Mouse (Mus musculus) testis, adult 10 weeks (tissue): ENCODE data around the gene Zfp667. TPM values are rescaled to one million over a fixed set of nuclear protein-coding genes. Genes with fewer than 3 reads are reported as not detected.

Experiments used
- polyA plus RNA-seq: library from polyadenylated mRNA; stranded (reverse); fragments of 350-450 nt; fragmentation: Illumina TruSeq; extraction: RNeasy Lipid Tissue Mini Kit (QIAGEN cat#74804); gene quantifications from one replicate; pipeline ENCODE4 v1.2.3, GENCODE M21; 2014; ENCODE audit warnings: low read depth, low replicate concordance

Zfp667 gene
- polyA plus RNA-seq = 19.8 TPM

GRCm38 (mm10) chr7:6285842-6286705, at the start of gene Zfp667:
Gene Zfp667, plus strand, starts transcription at chr7:6286579.

GRCm38 (mm10) chr7:6252410-6252809, 34.0 kb upstream of the Zfp667 start, which contains the start of gene Epp13:
Gene Epp13, plus strand, starts transcription at chr7:6252710.

GRCm38 (mm10) chr7:6331233-6331956, 45.0 kb downstream of the Zfp667 start, which contains the start of gene Zfp583:
Gene Zfp583, minus strand, starts transcription at chr7:6331285.

GRCm38 (mm10) chr7:6343501-6344071, 57.2 kb downstream of the Zfp667 start, which contains the start of gene Gm3854:
Gene Gm3854, plus strand, starts transcription at chr7:6343759.

Other genes starting within 250 kb of the Zfp667 start
- 7.5 TPM for gene Nlrp4c, start 241.4 kb upstream of the Zfp667 start, polyA plus RNA-seq
- gene Zfp787, start 130.6 kb upstream of the Zfp667 start, polyA plus RNA-seq = 6.3 TPM
- gene Zfp444, start 114.4 kb upstream of the Zfp667 start, polyA plus RNA-seq = 4.7 TPM
- gene Galp, start 89.5 kb upstream of the Zfp667 start, polyA plus RNA-seq = 0.39 TPM
- gene Zscan5b, start 64.3 kb upstream of the Zfp667 start, polyA plus RNA-seq = 0.80 TPM
- not detected for gene Epp13, start 33.9 kb upstream of the Zfp667 start, polyA plus RNA-seq
- 7.7 TPM for gene Zfp583, start 44.7 kb downstream of the Zfp667 start, polyA plus RNA-seq
- 3.0 TPM for gene Gm3854, start 57.2 kb downstream of the Zfp667 start, polyA plus RNA-seq
- gene Zfp78, start 76.7 kb downstream of the Zfp667 start, polyA plus RNA-seq = 18.0 TPM
- 9.9 TPM for gene Zfp28, start 96.7 kb downstream of the Zfp667 start, polyA plus RNA-seq
- gene Smim17, start 112.1 kb downstream of the Zfp667 start, polyA plus RNA-seq = 2.9 TPM
- 3.3 TPM for gene Gm20715, start 123.7 kb downstream of the Zfp667 start, polyA plus RNA-seq
- not detected for gene Olfr1344, start 152.1 kb downstream of the Zfp667 start, polyA plus RNA-seq
- 0.17 TPM for gene Olfr1336, start 169.6 kb downstream of the Zfp667 start, polyA plus RNA-seq
- gene Olfr1346, start 180.5 kb downstream of the Zfp667 start, polyA plus RNA-seq = 0.07 TPM
- gene Olfr5, start 200.4 kb downstream of the Zfp667 start, polyA plus RNA-seq = not detected
- gene Olfr1347, start 213.2 kb downstream of the Zfp667 start, polyA plus RNA-seq = not detected
- gene Olfr1348, start 222.2 kb downstream of the Zfp667 start, polyA plus RNA-seq = not detected
- gene Olfr1349, start 236.4 kb downstream of the Zfp667 start, polyA plus RNA-seq = 0.29 TPM